Mouse (Mus musculus): Measurements from ENCODE around the gene Tmcc3.

DNA sequence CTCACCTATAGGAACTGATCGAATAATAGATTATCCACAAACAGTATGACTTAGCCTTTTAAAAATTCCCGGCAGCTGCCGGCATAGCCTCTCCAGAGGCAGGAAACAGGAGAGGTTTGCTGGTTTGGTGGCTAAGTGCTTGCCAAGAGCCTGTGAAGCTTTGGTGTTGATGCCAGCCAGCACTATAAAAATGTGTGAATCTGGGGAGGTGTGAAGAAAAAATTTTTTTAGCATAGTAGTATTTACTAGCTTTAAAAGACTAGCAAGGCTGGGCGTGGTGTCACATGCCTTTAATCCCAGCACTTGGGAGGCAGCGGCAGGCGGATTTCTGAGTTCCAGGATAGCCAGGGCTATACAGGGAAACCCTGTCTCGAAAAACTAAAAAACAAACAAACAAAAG is 31.8 kb downstream of the Tmcc3 start:
- TF ChIP-seq CTCF (IDR thresholded peaks at IDR 0.05; ENCODE audit: low read depth, low read length) (no peak), POLR2A (IDR thresholded peaks at IDR 0.05; ENCODE audit: borderline replicate concordance, low read depth, low read length) (no peak)

All from bone marrow macrophage, adult 2 months (primary cell).